In genomic region chr6:126453751-126454150, GRCm38 (mm10) we compare ENCODE assay signal across 21 mouse cellular contexts.
DNase-seq lines count a peak whose midpoint lies in the region; ATAC-seq and TF ChIP-seq lines count a peak whose summit lies in the region.
"Had no signal": no experiment of that assay in that cellular context is flagged by ENCODE, and none has a peak within 500 bp of the region (broad histone marks: within the 10 kb centered on the region; RNA-seq: fewer than 3 reads in every experiment).

No protein-coding gene starts in this region.

- H3K27ac ChIP-seq in intestine, postnatal 0 days (ENCODE audit: low read depth, low read length): no peak overlapping the region
- H3K27ac ChIP-seq: kidney, embryonic 15.5 days; limb, embryonic 12.5 days; macrophage had no signal

- no peak overlapping the region for H3K4me2 ChIP-seq in intestine, postnatal 0 days (replicated peaks; ENCODE audit: low read depth)
- H3K4me2 ChIP-seq: kidney, embryonic 15.5 days; limb, embryonic 12.5 days; liver, embryonic 11.5 days had no signal

- no peak for TF ChIP-seq POLR2A in brain, embryonic 14.5 days (IDR thresholded peaks at IDR 0.05; ENCODE audit: borderline replicate concordance, extremely low read depth, insufficient read depth, insufficient read length, poor library complexity, severe bottlenecking)

- ATAC-seq in intestine, postnatal 0 days: no peak
- ATAC-seq: liver, postnatal 0 days; lung, postnatal 0 days had no signal

- H3K36me3 ChIP-seq in intestine, postnatal 0 days (ENCODE audit: control insufficient read depth, insufficient read depth): no peaks in the 10 kb centered on the region
- H3K36me3 ChIP-seq: forebrain, embryonic 10.5 days; kidney, embryonic 15.5 days; limb, embryonic 12.5 days had no signal

- H3K4me1 ChIP-seq in intestine, postnatal 0 days (replicated peaks; ENCODE audit: control insufficient read depth, insufficient read depth, low read length): no peaks in the 10 kb centered on the region
- H3K4me1 ChIP-seq: kidney, embryonic 15.5 days; limb, embryonic 12.5 days had no signal

- H3K4me3 ChIP-seq in intestine, postnatal 0 days (ENCODE audit: low read depth, low read length): no peak overlapping the region
- H3K4me3 ChIP-seq: forebrain, embryonic 10.5 days; kidney, embryonic 15.5 days; limb, embryonic 12.5 days had no signal

- no peak for TF ChIP-seq CTCF in brain, embryonic 14.5 days (IDR thresholded peaks at IDR 0.05; ENCODE audit: borderline replicate concordance, extremely low read depth, insufficient read depth, insufficient read length)
- TF ChIP-seq CTCF in intestine, postnatal 0 days (IDR thresholded peaks at IDR 0.05; ENCODE audit: low read depth): no peak

- H3K9ac ChIP-seq in intestine, postnatal 0 days (ENCODE audit: low read depth, low read length): no peak overlapping the region
- H3K9ac ChIP-seq: kidney, embryonic 15.5 days; limb, embryonic 12.5 days; liver, postnatal 0 days had no signal

- peak; percentile 20 for DNase-seq in cerebellum, adult 11 months
- no peak for DNase-seq in cerebellum, postnatal 10 days
- peak; percentile 22 for DNase-seq in layer of hippocampus, adult 11-12 months (ENCODE audit: low spot score)
- no peak for DNase-seq in layer of hippocampus, postnatal 10 days (ENCODE audit: low spot score in 2 of 2)
- DNase-seq in brain, embryonic 14.5 days (ENCODE audit: low read depth): peak; percentile 37
- peak; percentile 41 to 60 for DNase-seq in cerebellum, postnatal 25 days
- DNase-seq in left cerebral cortex, postnatal 10 days (ENCODE audit: extremely low spot score in 1 of 2, low spot score in 2 of 2): no peak
- DNase-seq: adrenal gland, postnatal 36 days; heart, postnatal 4 days; kidney, adult 11 months; kidney, postnatal 36 days; liver, postnatal 0 days; right cerebral cortex, postnatal 25 days; spleen, adult 18-20 months had no signal

- intact Hi-C loops in left cerebral cortex, postnatal 10 days (cut with DNase I): no loop called here

- 41% methylated on average over 1 of the region's 1 CpGs for WGBS in intestine, postnatal 0 days

- H3K27me3 ChIP-seq in intestine, postnatal 0 days (replicated peaks; ENCODE audit: control insufficient read depth, insufficient read depth, low read length): no peaks in the 10 kb centered on the region
- H3K27me3 ChIP-seq: kidney, embryonic 15.5 days; limb, embryonic 12.5 days had no signal

- H3K9me3 ChIP-seq in intestine, postnatal 0 days (ENCODE audit: control insufficient read depth): no peaks in the 10 kb centered on the region
- H3K9me3 ChIP-seq: forebrain, embryonic 10.5 days; kidney, embryonic 15.5 days; limb, embryonic 12.5 days had no signal

Comparison
In these comparisons a context has a peak if more than half of its experiments do, and no peak if none do; other contexts are left out.
1. DNase-seq: peak in cerebellum, adult 11 months (single experiment), layer of hippocampus, adult 11-12 months (single experiment), brain, embryonic 14.5 days (single experiment) and cerebellum, postnatal 25 days (2 of 2); none in cerebellum, postnatal 10 days (0 of 2), layer of hippocampus, postnatal 10 days (0 of 2) and left cerebral cortex, postnatal 10 days (0 of 2).